Mouse (Mus musculus) thymus, adult 2 months (tissue): Measurements from ENCODE around the gene Cox6b1. TPM values are rescaled to one million over a fixed set of nuclear protein-coding genes. Genes with fewer than 3 reads are reported as not detected.

Experiments used
- DNase-seq: peaks from one replicate; pipeline ENCODE4 v3.0.0; 2021
- H3K27ac ChIP-seq: fragments of 200-500 bp; 2 replicates; pipeline ENCODE4 v1.5.1; 2012; ENCODE audit warnings: low read length, control low read depth; ENCODE audit not compliant: control insufficient read depth, insufficient read depth
- H3K27me3 ChIP-seq: fragments of 200-500 bp; 2 replicates; pipeline ENCODE4 v1.6.1; 2012; ENCODE audit warnings: mild to moderate bottlenecking, low read length, moderate library complexity, mixed read lengths; ENCODE audit not compliant: control insufficient read depth, insufficient read depth
- H3K36me3 ChIP-seq: fragments of 200-500 bp; 2 replicates; pipeline ENCODE4 v1.6.1; 2012; ENCODE audit warnings: mild to moderate bottlenecking, low read length, moderate library complexity; ENCODE audit not compliant: control insufficient read depth, insufficient read depth
- H3K4me1 ChIP-seq: fragments of 200-500 bp; replicated peaks from 2 replicates; pipeline ENCODE4 v1.6.1; 2012; ENCODE audit warnings: low read length; ENCODE audit not compliant: control insufficient read depth, insufficient read depth
- H3K4me3 ChIP-seq: fragments of 200-500 bp; 2 replicates; pipeline ENCODE4 v1.5.1; 2012; ENCODE audit warnings: mild to moderate bottlenecking, low read length, control low read depth, moderate library complexity; ENCODE audit not compliant: control insufficient read depth, insufficient read depth
- CTCF ChIP-seq: fragments of 200-500 bp; IDR thresholded peaks from 2 replicates; pipeline ENCODE4 v1.5.1; 2012; ENCODE audit warnings: mild to moderate bottlenecking, control low read depth, low read length, moderate library complexity, borderline replicate concordance; ENCODE audit not compliant: control insufficient read depth, poor library complexity, insufficient read depth; ENCODE audit errors: extremely low read depth
- POLR2A ChIP-seq: fragments of 200-500 bp; IDR thresholded peaks from 2 replicates; pipeline ENCODE4 v1.6.1; 2012; ENCODE audit warnings: mild to moderate bottlenecking, low read length, control low read depth, moderate library complexity; ENCODE audit not compliant: control insufficient read depth, poor library complexity, insufficient read depth; ENCODE audit errors: extremely low read depth
- WGBS: fragments of 180-500 bp; shearing (Covaris S2); methylation state at CpG from one replicate; pipeline ENCODE4 v1.1.7; 2018; 5-methylcytosine and 5-hydroxymethylcytosine counted together
- polyA plus RNA-seq: library from polyadenylated mRNA; depleted of rRNA; stranded (reverse); fragments of >200 nt; gene quantifications from 2 replicates; pipeline ENCODE4 v1.2.3, GENCODE M21; 2012

Cox6b1 gene
- polyA plus RNA-seq, 1 experiment, result 388 TPM

- Histone ChIP-seq H3K4me3 (no peak overlapping the region), H3K27me3 (no peaks in the 10 kb centered on the region), H3K36me3 (no peaks in the 10 kb centered on the region), H3K27ac (no peak overlapping the region), H3K4me1 (0 out of 2 replicates have a peak, but pooled peaks cover 5% of the 10 kb centered on the region)
- no peak for DNase-seq
- WGBS, result 71% methylated on average over 7 of the region's 7 CpGs
- TF ChIP-seq CTCF, result no peak
- TF ChIP-seq POLR2A, result no peak
These were observed 15.9 kb downstream of the Cox6b1 start for GRCm38 (mm10) chr7:30610043-30610442.

GRCm38 (mm10) chr7:30608476-30608875 lies 17.5 kb downstream of the Cox6b1 start:
- no peak overlapping the region for H3K4me3 ChIP-seq
- no peaks in the 10 kb centered on the region for H3K27me3 ChIP-seq
- H3K4me1 ChIP-seq, result 0 out of 2 replicates have a peak, but pooled peaks cover 5% of the 10 kb centered on the region
- no peaks in the 10 kb centered on the region for H3K36me3 ChIP-seq
- WGBS, result 67% methylated on average over 16 of the region's 16 CpGs
- H3K27ac ChIP-seq, result no peak overlapping the region
- TF ChIP-seq POLR2A (no peak), CTCF (no peak)
- no peak for DNase-seq

- Histone ChIP-seq H3K27me3 (no peaks in the 10 kb centered on the region), H3K4me1 (0 out of 2 replicates have a peak, but pooled peaks cover 5% of the 10 kb centered on the region), H3K27ac (no peak overlapping the region), H3K36me3 (no peaks in the 10 kb centered on the region), H3K4me3 (no peak overlapping the region)
- WGBS, result 22% methylated on average over 8 of the region's 8 CpGs
- peak; percentile 67 for DNase-seq
- TF ChIP-seq POLR2A, result no peak
- 0 out of 2 replicates have a peak, but pooled peaks have one; percentile 56 for TF ChIP-seq CTCF
These were observed 18.1 kb downstream of the Cox6b1 start for GRCm38 (mm10) chr7:30607706-30608309.

- TF ChIP-seq CTCF, result no peak
- Histone ChIP-seq H3K4me3 (no peak overlapping the region), H3K4me1 (0 out of 2 replicates have a peak, but pooled peaks cover 5% of the 10 kb centered on the region), H3K27ac (no peak overlapping the region), H3K27me3 (no peaks in the 10 kb centered on the region), H3K36me3 (no peaks in the 10 kb centered on the region)
- DNase-seq, result no peak
- 87% methylated on average over 8 of the region's 8 CpGs for WGBS
These were observed 21.0 kb downstream of the Cox6b1 start for GRCm38 (mm10) chr7:30604944-30605343.

- 43% methylated on average over 8 of the region's 8 CpGs for WGBS
- Histone ChIP-seq H3K4me1 (0 out of 2 replicates have a peak, but pooled peaks cover 5% of the 10 kb centered on the region), H3K4me3 (no peak overlapping the region), H3K36me3 (no peaks in the 10 kb centered on the region), H3K27ac (no peak overlapping the region), H3K27me3 (no peaks in the 10 kb centered on the region)
- TF ChIP-seq CTCF, result no peak
- no peak for TF ChIP-seq POLR2A
- DNase-seq, result no peak
These were observed 21.5 kb downstream of the Cox6b1 start for GRCm38 (mm10) chr7:30604424-30604823.

- no peaks in the 10 kb centered on the region for H3K4me1 ChIP-seq
- no peaks in the 10 kb centered on the region for H3K27me3 ChIP-seq
- H3K36me3 ChIP-seq, result no peaks in the 10 kb centered on the region
- no peak overlapping the region for H3K4me3 ChIP-seq
- no peak overlapping the region for H3K27ac ChIP-seq
- TF ChIP-seq POLR2A (no peak), CTCF (no peak)
- WGBS, result 81% methylated on average over 3 of the region's 3 CpGs
- DNase-seq, result no peak
These were observed 23.4 kb downstream of the Cox6b1 start for GRCm38 (mm10) chr7:30602583-30602982.

- TF ChIP-seq CTCF, result no peak
- TF ChIP-seq POLR2A, result no peak
- no peak overlapping the region for H3K27ac ChIP-seq
- no peak for DNase-seq
- H3K27me3 ChIP-seq, result no peaks in the 10 kb centered on the region
- H3K4me3 ChIP-seq, result no peak overlapping the region
- 79% methylated on average over 7 of the region's 7 CpGs for WGBS
- no peaks in the 10 kb centered on the region for H3K36me3 ChIP-seq
- no peaks in the 10 kb centered on the region for H3K4me1 ChIP-seq
These were observed 25.3 kb downstream of the Cox6b1 start for GRCm38 (mm10) chr7:30600651-30601050.
